Mouse (Mus musculus) olfactory bulb, adult 2 months (tissue): ENCODE measurements around the gene Ppp1r1b. TPM values are rescaled to one million over a fixed set of nuclear protein-coding genes. Genes with fewer than 3 reads are reported as not detected.

Experiments
- H3K27ac ChIP-seq: fragments of 200-500 bp; 2 replicates; pipeline ENCODE4 v1.5.1; 2012; ENCODE audit warnings: low read depth, low read length; ENCODE audit not compliant: insufficient read depth
- H3K4me1 ChIP-seq: fragments of 200-500 bp; 2 replicates; pipeline ENCODE4 v1.6.1; 2012; ENCODE audit warnings: low read length; ENCODE audit not compliant: control insufficient read depth, insufficient read depth
- H3K4me3 ChIP-seq: fragments of 200-500 bp; 2 replicates; pipeline ENCODE4 v1.5.1; 2012; ENCODE audit warnings: mild to moderate bottlenecking, low read depth, low read length, moderate library complexity; ENCODE audit not compliant: insufficient read depth
- CTCF ChIP-seq: fragments of 200-500 bp; IDR thresholded peaks from 2 replicates; pipeline ENCODE4 v1.5.1; 2012; ENCODE audit warnings: low read depth, mild to moderate bottlenecking, low read length, moderate library complexity; ENCODE audit not compliant: insufficient read depth
- POLR2A ChIP-seq: fragments of 200-500 bp; IDR thresholded peaks from 2 replicates; pipeline ENCODE4 v1.6.1; 2012; ENCODE audit warnings: mild to moderate bottlenecking, low read depth, low read length, moderate library complexity; ENCODE audit not compliant: insufficient read depth
- WGBS: fragments of 180-500 bp; shearing (Covaris S2); methylation state at CpG from one replicate; pipeline ENCODE4 v1.1.7; 2018; 5-methylcytosine and 5-hydroxymethylcytosine counted together
- polyA plus RNA-seq: library from polyadenylated mRNA; stranded (reverse); fragments of >200 nt; gene quantifications from 2 replicates; pipeline ENCODE4 v1.2.4, GENCODE M21; 2012; ENCODE audit warnings: low replicate concordance; ENCODE audit not compliant: missing spikeins, insufficient read depth, insufficient read length

Gene Ppp1r1b
- polyA plus RNA-seq: not detected in 2 replicates

- TF ChIP-seq POLR2A (no peak), CTCF (no peak)
- under 1% methylated on average over 55 of the region's 55 CpGs for WGBS
- H3K4me3 ChIP-seq: peak within 1 kb of the TSS; percentile 55
- H3K4me1 ChIP-seq: peaks cover 26% of the 10 kb centered on the region
- H3K27ac ChIP-seq: no peak within 1 kb of the TSS
Observed at GRCm38 (mm10) chr11:98348083-98348961, at the start of gene Ppp1r1b. TSS of gene Ppp1r1b (plus strand) at chr11:98348404.

GRCm38 (mm10) chr11:98298484-98299205 lies 49.6 kb upstream of the Ppp1r1b start:
- TF ChIP-seq POLR2A: no peak
- no peak for TF ChIP-seq CTCF
- H3K4me3 ChIP-seq: no peak overlapping the region
- peaks cover 19% of the 10 kb centered on the region for H3K4me1 ChIP-seq
- 33% methylated on average over 10 of the region's 10 CpGs for WGBS
- no peak overlapping the region for H3K27ac ChIP-seq

GRCm38 (mm10) chr11:98313790-98314323 lies 34.3 kb upstream of the Ppp1r1b start:
- Histone ChIP-seq H3K4me3 (no peak overlapping the region), H3K27ac (no peak overlapping the region), H3K4me1 (peaks cover 4% of the 10 kb centered on the region)
- WGBS: 2% methylated on average over 26 of the region's 26 CpGs
- TF ChIP-seq POLR2A (no peak), CTCF (no peak)

GRCm38 (mm10) chr11:98317479-98317878 lies 30.7 kb upstream of the Ppp1r1b start:
- Histone ChIP-seq H3K4me1 (peaks cover 4% of the 10 kb centered on the region), H3K27ac (no peak overlapping the region), H3K4me3 (no peak overlapping the region)
- TF ChIP-seq CTCF (no peak), POLR2A (no peak)
- WGBS: 21% methylated on average over 7 of the region's 7 CpGs

GRCm38 (mm10) chr11:98318421-98319116 lies 29.6 kb upstream of the Ppp1r1b start:
- no peak overlapping the region for H3K4me3 ChIP-seq
- WGBS: 4% methylated on average over 14 of the region's 14 CpGs

GRCm38 (mm10) chr11:98319120-98319519 lies 29.1 kb upstream of the Ppp1r1b start:
- Histone ChIP-seq H3K4me1 (no peaks in the 10 kb centered on the region), H3K4me3 (no peak overlapping the region), H3K27ac (no peak overlapping the region)
- TF ChIP-seq POLR2A (no peak), CTCF (no peak)
- 1% methylated on average over 15 of the region's 15 CpGs for WGBS

More at GRCm38 (mm10) chr11:98318421-98319116, 29.6 kb upstream of the Ppp1r1b start:
- TF ChIP-seq POLR2A (no peak), CTCF (no peak)
- no peak overlapping the region for H3K27ac ChIP-seq
- peaks cover 4% of the 10 kb centered on the region for H3K4me1 ChIP-seq

GRCm38 (mm10) chr11:98319544-98319943 lies 28.7 kb upstream of the Ppp1r1b start:
- H3K4me1 ChIP-seq: no peaks in the 10 kb centered on the region
- no peak overlapping the region for H3K27ac ChIP-seq
- 12% methylated on average over 4 of the region's 4 CpGs for WGBS
- H3K4me3 ChIP-seq: no peak overlapping the region
- TF ChIP-seq CTCF (no peak), POLR2A (no peak)

- TF ChIP-seq POLR2A (no peak), CTCF (no peak)
- 11% methylated on average over 2 of the region's 2 CpGs for WGBS
- H3K4me1 ChIP-seq: no peaks in the 10 kb centered on the region
- no peak overlapping the region for H3K27ac ChIP-seq
- H3K4me3 ChIP-seq: no peak overlapping the region
Observed at GRCm38 (mm10) chr11:98319944-98320343, 28.3 kb upstream of the Ppp1r1b start.
